Comparison of ENCODE assay signal across 9 mouse cellular contexts in genomic region chr5:112215801-112216251, GRCm38 (mm10). TPM values are rescaled to one million over a fixed set of nuclear protein-coding genes. Genes with fewer than 3 reads are reported as not detected.
A peak's percentile ranks its signal among the peaks of the same experiment; 100 is the strongest.
DNase-seq lines count a peak whose midpoint lies in the region; ATAC-seq and TF ChIP-seq lines count a peak whose summit lies in the region.
"Had no signal": no experiment of that assay in that cellular context is flagged by ENCODE, and none has a peak within 500 bp of the region (broad histone marks: within the 10 kb centered on the region; RNA-seq: fewer than 3 reads in every experiment).

No protein-coding gene starts in this region.

- DNase-seq in heart, adult 11 months = peak; percentile 88
- no peak for DNase-seq in heart, adult 8-10 months (ENCODE audit: low spot score)
- DNase-seq in retina, postnatal 1 day = peak; percentile 63
- DNase-seq in retina, embryonic 14.5 days (ENCODE audit: low spot score) = no peak
- DNase-seq in limb, embryonic 10.5 days (ENCODE audit: low spot score) = no peak
- DNase-seq in stomach, postnatal 0 days (ENCODE audit: low spot score) = no peak
- no peak for DNase-seq in right cerebral cortex, adult 18-20 months
- no peak for DNase-seq in B cell, adult 2 months

- TF ChIP-seq CTCF in stomach, postnatal 0 days (IDR thresholded peaks at IDR 0.05; ENCODE audit: low read depth) = no peak

- 42% methylated on average over 9 of the region's 9 CpGs for WGBS in limb, embryonic 10.5 days
- WGBS in stomach, postnatal 0 days = 53% methylated on average over 9 of the region's 9 CpGs

- no peak overlapping the region for H3K9ac ChIP-seq in stomach, postnatal 0 days (ENCODE audit: low read length)

- peaks cover 42% of the 10 kb centered on the region for H3K4me1 ChIP-seq in limb, embryonic 10.5 days
- H3K4me1 ChIP-seq in stomach, postnatal 0 days (replicated peaks; ENCODE audit: control insufficient read depth, insufficient read depth) = no peaks in the 10 kb centered on the region

- no peak for TF ChIP-seq EP300 in stomach, postnatal 0 days (optimal IDR thresholded peaks at IDR 0.05)

- peak overlapping the region; percentile 77 for H3K27ac ChIP-seq in limb, embryonic 10.5 days
- no peak overlapping the region for H3K27ac ChIP-seq in stomach, postnatal 0 days (replicated peaks)

- no peaks in the 10 kb centered on the region for H3K9me3 ChIP-seq in limb, embryonic 10.5 days (replicated peaks)
- H3K9me3 ChIP-seq in stomach, postnatal 0 days (ENCODE audit: control insufficient read depth, low read length) = no peaks in the 10 kb centered on the region

- H3K4me3 ChIP-seq in limb, embryonic 10.5 days = peak overlapping the region; percentile 26
- no peak overlapping the region for H3K4me3 ChIP-seq in stomach, postnatal 0 days (ENCODE audit: low read depth, low read length)

- H3K4me2 ChIP-seq in stomach, postnatal 0 days (replicated peaks; ENCODE audit: low read depth) = 0 out of 2 replicates have a peak overlapping the region, but pooled peaks have one; percentile 6

- H3K36me3 ChIP-seq in limb, embryonic 10.5 days = no peaks in the 10 kb centered on the region
- H3K36me3 ChIP-seq in stomach, postnatal 0 days (ENCODE audit: control insufficient read depth, insufficient read depth, low read length) = no peaks in the 10 kb centered on the region

- H3K27me3 ChIP-seq in limb, embryonic 10.5 days (ENCODE audit: low read depth, poor library complexity, severe bottlenecking) = peaks cover 48% of the 10 kb centered on the region
- H3K27me3 ChIP-seq in stomach, postnatal 0 days (ENCODE audit: control insufficient read depth, insufficient read depth, low read length) = no peaks in the 10 kb centered on the region

- no peak; the same call in 1 of the 2 replicates for ATAC-seq in stomach, postnatal 0 days (ENCODE audit: low FRiP score, low TSS enrichment)

RNA-seq across cellular contexts. Expression of gene Cryba4, which starts 36.5 kb away (rescaled TPM):
- total RNA-seq in heart, adult 8-10 months (2022) = 10 to 100 TPM in 1 of 4 experiments, 1 to 10 TPM in 3; 7.6 to 10.4 (median 8.5) TPM
- 0.34 and 0.46 TPM in 2 replicates for polyA plus RNA-seq in limb, embryonic 10.5 days (2016; fragmentation: Nextera tagmentation; extraction: Ambion mirVana)
- 1.9 and 2.2 TPM in 2 replicates for polyA plus RNA-seq in stomach, postnatal 0 days (2015; fragmentation: Nextera tagmentation; extraction: Ambion mirVana)

RNA-seq across cellular contexts. Expression of gene Crybb1, which starts 39.8 kb away (rescaled TPM):
- total RNA-seq in heart, adult 8-10 months (2022) = 1 to 10 TPM; 2.0 to 3.4 (median 2.7) TPM
- polyA plus RNA-seq in limb, embryonic 10.5 days (2016; fragmentation: Nextera tagmentation; extraction: Ambion mirVana) = not detected in 2 replicates
- polyA plus RNA-seq in stomach, postnatal 0 days (2015; fragmentation: Nextera tagmentation; extraction: Ambion mirVana) = 1.7 and 2.0 TPM in 2 replicates
- total RNA-seq: neutrophil, adult 5-6 weeks had no signal

Comparison
In these comparisons a context has a peak if more than half of its experiments do, and no peak if none do; other contexts are left out.
1. DNase-seq: peak in heart, adult 11 months (single experiment) and retina, postnatal 1 day (single experiment); none in heart, adult 8-10 months (single experiment), retina, embryonic 14.5 days (single experiment), limb, embryonic 10.5 days (single experiment), stomach, postnatal 0 days (single experiment), right cerebral cortex, adult 18-20 months (single experiment) and B cell, adult 2 months (0 of 2).